Mouse (Mus musculus) kidney, adult 8-10 months (tissue): ENCODE results near the gene Zfp169.

Source experiments
- DNase-seq, 2 experiments: peaks; one replicate each; pipeline ENCODE4 v3.0.0; 2022

The Zfp169 gene

GRCm38 (mm10) chr13:48515861-48516260, 2.6 kb upstream of the Zfp169 start:
- DNase-seq, result no peak

GRCm38 (mm10) chr13:48508661-48509060, 4.6 kb downstream of the Zfp169 start:
- DNase-seq, result no peak

- DNase-seq, result no peak
Observed at GRCm38 (mm10) chr13:48502422-48502821, 10.8 kb downstream of the Zfp169 start.

- peak; percentile 71 to 78 for DNase-seq
Observed at GRCm38 (mm10) chr13:48498676-48499075, 14.6 kb downstream of the Zfp169 start.

- DNase-seq, result peak; percentile 43 to 51
Observed at GRCm38 (mm10) chr13:48497693-48498221, 15.5 kb downstream of the Zfp169 start.

- DNase-seq, result no peak
Observed at GRCm38 (mm10) chr13:48493183-48493582, 20.1 kb downstream of the Zfp169 start.

- no peak for DNase-seq
Observed at GRCm38 (mm10) chr13:48490396-48491182, 22.7 kb downstream of the Zfp169 start.

- no peak for DNase-seq
Observed at GRCm38 (mm10) chr13:48483606-48484005, 29.6 kb downstream of the Zfp169 start.

GRCm38 (mm10) chr13:48468656-48469180, 44.5 kb downstream of the Zfp169 start:
- no peak for DNase-seq

GRCm38 (mm10) chr13:48466186-48466585, 47.1 kb downstream of the Zfp169 start:
- no peak for DNase-seq

GRCm38 (mm10) chr13:48464170-48464569, 49.1 kb downstream of the Zfp169 start:
- peak; percentile 23 to 71 for DNase-seq

- no peak for DNase-seq
Observed at GRCm38 (mm10) chr13:48459280-48459679, 54.0 kb downstream of the Zfp169 start.

- no peak for DNase-seq
Observed at GRCm38 (mm10) chr13:48448119-48448518, 65.1 kb downstream of the Zfp169 start.

GRCm38 (mm10) chr13:48443996-48444395, 69.3 kb downstream of the Zfp169 start:
- no peak for DNase-seq

GRCm38 (mm10) chr13:48438321-48438720, 74.9 kb downstream of the Zfp169 start:
- DNase-seq, result no peak
